Mouse (Mus musculus) liver, adult (tissue): ENCODE data around the gene Tmem191c.

ENCODE experiments used
- GATA4 ChIP-seq: IDR thresholded peaks from 2 replicates; pipeline ENCODE4 v1.6.1; 2014; ENCODE audit warnings: mild to moderate bottlenecking, low read length; ENCODE audit not compliant: insufficient replicate concordance

The Tmem191c gene

GRCm38 (mm10) chr16:17300818-17301217 is 24.9 kb downstream of the Tmem191c start:
- TF ChIP-seq GATA4, result no peak

GRCm38 (mm10) chr16:17303521-17304245 is 27.8 kb downstream of the Tmem191c start:
- TF ChIP-seq GATA4, result no peak

GRCm38 (mm10) chr16:17307461-17307860 is 31.6 kb downstream of the Tmem191c start:
- no peak for TF ChIP-seq GATA4

DNA sequence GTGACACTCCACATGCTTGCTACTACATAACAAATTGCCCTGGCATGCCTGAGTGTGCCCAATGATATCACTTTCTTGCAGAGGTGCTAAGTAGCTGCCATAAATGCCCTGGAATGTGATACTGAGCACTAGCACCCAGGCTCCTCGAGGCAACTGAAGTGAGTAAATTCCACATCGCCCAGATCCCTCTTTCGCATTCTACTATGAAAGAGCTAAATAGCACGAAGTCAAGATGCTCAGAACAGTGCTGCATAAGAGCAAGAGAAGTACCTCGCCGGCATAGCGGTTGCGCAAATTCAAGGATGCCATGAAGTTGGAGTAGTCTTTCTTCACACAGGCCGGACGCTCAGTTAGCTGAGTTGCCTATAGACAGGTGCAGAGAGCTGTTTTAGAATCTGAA is 33.2 kb downstream of the Tmem191c start:
- TF ChIP-seq GATA4, result no peak

- no peak for TF ChIP-seq GATA4
Observed at GRCm38 (mm10) chr16:17312531-17312930, 36.7 kb downstream of the Tmem191c start.

DNA sequence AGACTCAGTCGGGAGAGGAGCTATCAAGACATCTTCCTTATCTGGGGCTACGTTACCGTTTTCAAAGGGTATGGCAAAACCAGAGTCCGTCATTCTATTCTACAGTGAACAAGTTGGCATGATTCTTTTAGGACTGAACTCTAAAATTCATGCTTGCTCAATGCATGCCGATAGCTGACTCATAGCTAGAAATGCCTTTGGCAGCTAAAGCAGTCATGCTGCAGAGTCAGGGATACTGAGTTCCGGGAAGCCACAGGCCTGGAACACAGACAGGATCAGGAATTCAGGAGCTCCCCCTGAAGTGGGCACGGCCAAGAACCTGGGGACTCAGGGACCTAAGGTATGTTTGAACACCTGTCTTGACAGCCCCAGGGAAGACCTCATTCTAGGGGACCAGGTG is 40.7 kb downstream of the Tmem191c start:
- no peak for TF ChIP-seq GATA4

- no peak for TF ChIP-seq GATA4
Observed at GRCm38 (mm10) chr16:17321481-17321880, 45.6 kb downstream of the Tmem191c start.

- TF ChIP-seq GATA4, result no peak
Observed at GRCm38 (mm10) chr16:17324745-17325144, 48.9 kb downstream of the Tmem191c start.

DNA sequence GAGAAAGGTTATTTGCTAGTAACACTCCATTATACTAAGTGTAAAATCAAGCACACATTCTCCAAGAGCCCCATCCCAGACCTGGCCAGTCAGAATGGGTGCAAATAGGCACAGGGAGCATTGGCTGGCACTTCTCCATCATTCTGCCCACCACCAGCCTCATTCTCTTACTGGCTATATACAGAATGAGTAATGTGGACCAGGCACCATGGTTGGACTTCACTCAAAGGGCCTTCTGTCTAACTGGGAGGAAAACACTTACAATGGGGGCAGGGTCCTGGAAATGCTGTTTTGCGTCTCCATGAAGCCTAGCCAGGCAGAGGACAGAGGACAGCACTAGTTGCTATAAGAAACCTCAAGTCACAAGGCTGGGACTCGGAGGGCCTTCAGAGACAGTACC is 50.2 kb downstream of the Tmem191c start:
- no peak for TF ChIP-seq GATA4

DNA sequence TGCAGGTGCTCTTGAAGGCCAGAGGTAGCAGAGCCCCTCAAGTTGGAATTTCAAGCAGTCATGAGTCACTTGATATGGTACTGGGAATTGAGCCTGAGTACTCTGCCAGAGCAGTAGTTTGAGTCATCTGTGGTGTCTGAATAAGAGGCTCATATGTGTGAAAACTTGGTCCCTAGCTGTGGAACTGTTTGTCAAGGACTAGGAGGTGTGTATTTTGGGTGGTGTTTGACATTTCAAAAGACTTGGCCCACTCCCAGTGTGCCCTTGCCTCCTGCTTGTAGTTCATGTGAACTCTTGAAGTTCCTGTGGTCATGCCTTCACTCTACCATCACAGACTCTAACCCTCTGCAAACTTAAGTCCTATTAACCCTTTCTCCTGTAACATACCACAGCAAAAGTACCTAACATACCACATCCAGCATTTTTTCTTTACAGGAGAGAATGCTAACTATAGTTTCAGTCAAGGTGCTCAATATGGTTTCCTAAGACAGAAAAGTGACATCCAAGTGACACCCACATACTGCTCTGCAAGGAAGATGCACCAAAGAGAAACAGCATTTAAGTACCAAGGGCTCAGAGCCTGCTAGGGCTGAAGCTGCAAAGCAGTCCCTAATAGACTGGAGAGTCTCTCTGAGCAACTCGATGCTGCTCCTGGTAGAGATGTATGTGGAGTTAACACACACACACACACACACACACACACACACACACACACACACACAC is 54.1 kb downstream of the Tmem191c start:
- TF ChIP-seq GATA4, result no peak

- TF ChIP-seq GATA4, result no peak
Observed at GRCm38 (mm10) chr16:17331116-17331515, 55.2 kb downstream of the Tmem191c start, which contains the start of gene Serpind1. Serpind1 (plus strand) TSS chr16:17331371.

DNA sequence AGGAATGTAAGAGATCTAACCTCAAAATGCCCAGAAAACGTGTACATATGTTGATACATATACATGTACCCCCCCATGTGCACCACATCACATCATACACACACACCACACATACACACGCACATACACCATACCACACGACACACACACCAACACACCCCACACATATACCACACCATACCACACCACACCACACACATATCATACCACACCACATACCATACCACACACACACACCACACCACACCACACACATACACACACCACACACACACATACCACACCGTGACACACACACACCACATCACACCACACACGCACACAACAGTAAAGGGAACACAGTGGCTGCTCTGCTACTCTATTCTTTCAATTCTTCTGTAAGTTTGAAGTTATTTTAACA is 56.0 kb downstream of the Tmem191c start:
- TF ChIP-seq GATA4, result no peak
